Mouse (Mus musculus) stomach, postnatal 0 days (tissue): ENCODE data around the gene Fry. TPM values are rescaled to one million over a fixed set of nuclear protein-coding genes. Genes with fewer than 3 reads are reported as not detected.
A peak's percentile ranks its signal among the peaks of the same experiment; 100 is the strongest.

Experiments
- ATAC-seq: fragments of 200-750 bp; cut with Nextera tagmentation; 2 replicates; pipeline ENCODE4 v1.8.0; 2017; ENCODE audit not compliant: low FRiP score, low TSS enrichment
- DNase-seq: peaks from one replicate; pipeline ENCODE4 v3.0.0-alpha.2; 2016; ENCODE audit warnings: low spot score
- H3K27ac ChIP-seq: fragments of 300-500 bp; sonication (generic); replicated peaks from 2 replicates; pipeline ENCODE4 v1.5.1; 2014; ENCODE audit warnings: mild to moderate bottlenecking, control low read depth
- H3K27me3 ChIP-seq: fragments of 300-500 bp; sonication (generic); 2 replicates; pipeline ENCODE4 v1.6.1; 2014; ENCODE audit warnings: low read length; ENCODE audit not compliant: control insufficient read depth, insufficient read depth
- H3K36me3 ChIP-seq: fragments of 300-500 bp; sonication (generic); 2 replicates; pipeline ENCODE4 v1.6.1; 2014; ENCODE audit warnings: low read length, mixed read lengths; ENCODE audit not compliant: control insufficient read depth, insufficient read depth
- H3K4me1 ChIP-seq: fragments of 300-500 bp; sonication (generic); replicated peaks from 2 replicates; pipeline ENCODE4 v1.6.1; 2014; ENCODE audit warnings: antibody characterized with exemption; ENCODE audit not compliant: control insufficient read depth, insufficient read depth
- H3K4me2 ChIP-seq: fragments of 300-500 bp; sonication (generic); replicated peaks from 2 replicates; pipeline ENCODE4 v1.6.1; 2014; ENCODE audit warnings: low read depth, mild to moderate bottlenecking, control low read depth, moderate library complexity
- H3K4me3 ChIP-seq: fragments of 300-500 bp; sonication (generic); 2 replicates; pipeline ENCODE4 v1.5.1; 2014; ENCODE audit warnings: low read depth, low read length, control low read depth
- H3K9ac ChIP-seq: fragments of 300-500 bp; sonication (generic); 2 replicates; pipeline ENCODE4 v1.6.1; 2014; ENCODE audit warnings: mild to moderate bottlenecking, low read length, control low read depth, mixed read lengths
- H3K9me3 ChIP-seq: fragments of 300-500 bp; sonication (generic); 2 replicates; pipeline ENCODE4 v1.6.1; 2016; ENCODE audit warnings: low read length; ENCODE audit not compliant: control insufficient read depth
- CTCF ChIP-seq: IDR thresholded peaks from 2 replicates; pipeline ENCODE4 v1.5.1; 2016; ENCODE audit warnings: antibody characterized with exemption, low read depth, mild to moderate bottlenecking, moderate library complexity
- EP300 ChIP-seq: optimal IDR thresholded peaks from 2 replicates; pipeline ENCODE3; 2016; ENCODE audit warnings: antibody characterized with exemption
- WGBS: fragments of 180-500 bp; shearing (Covaris S2); extraction: QIAGEN DNeasy Blood & Tissue Kit; methylation state at CpG from one replicate; pipeline ENCODE4 v1.1.7; 2014; 5-methylcytosine and 5-hydroxymethylcytosine counted together
- polyA plus RNA-seq: library from polyadenylated mRNA; unstranded; fragments of >200 nt; fragmentation: Nextera tagmentation; extraction: Ambion mirVana; gene quantifications from 2 replicates; pipeline ENCODE4 v1.2.1, GENCODE M21; 2015

Gene Fry
- polyA plus RNA-seq, 1 experiment from 2014 or later: 6.5 TPM

DNA sequence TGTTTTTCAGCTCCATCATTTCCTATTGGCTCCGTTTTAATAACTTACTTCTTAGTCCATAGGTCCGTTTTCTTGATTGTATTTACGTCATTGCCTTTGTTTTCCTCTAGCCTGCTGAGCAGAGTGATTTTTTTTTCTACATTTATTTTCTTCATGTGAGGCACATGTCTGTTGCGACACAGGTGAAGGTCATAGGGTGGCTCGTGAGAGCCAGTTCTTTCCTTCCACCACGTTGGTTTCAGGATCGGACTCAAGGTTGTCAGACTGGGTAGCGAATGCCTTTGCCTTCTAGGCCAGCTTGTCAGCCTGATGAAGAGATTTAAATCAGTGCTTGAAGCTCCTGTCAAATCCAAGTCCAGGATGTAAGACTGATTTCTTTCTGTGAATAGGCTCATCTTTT, 101.0 kb downstream of the Fry start:
- no peak overlapping the region for H3K27ac ChIP-seq
- H3K27me3 ChIP-seq: no peaks in the 10 kb centered on the region
- no peak overlapping the region for H3K4me3 ChIP-seq
- no peak overlapping the region for H3K9ac ChIP-seq
- no peaks in the 10 kb centered on the region for H3K36me3 ChIP-seq
- DNase-seq: no peak
- H3K4me2 ChIP-seq: no peak overlapping the region
- WGBS: 79% methylated on average over 8 of the region's 8 CpGs
- no peaks in the 10 kb centered on the region for H3K9me3 ChIP-seq
- TF ChIP-seq EP300 (no peak), CTCF (no peak)
- H3K4me1 ChIP-seq: no peaks in the 10 kb centered on the region
- no peak for ATAC-seq

DNA sequence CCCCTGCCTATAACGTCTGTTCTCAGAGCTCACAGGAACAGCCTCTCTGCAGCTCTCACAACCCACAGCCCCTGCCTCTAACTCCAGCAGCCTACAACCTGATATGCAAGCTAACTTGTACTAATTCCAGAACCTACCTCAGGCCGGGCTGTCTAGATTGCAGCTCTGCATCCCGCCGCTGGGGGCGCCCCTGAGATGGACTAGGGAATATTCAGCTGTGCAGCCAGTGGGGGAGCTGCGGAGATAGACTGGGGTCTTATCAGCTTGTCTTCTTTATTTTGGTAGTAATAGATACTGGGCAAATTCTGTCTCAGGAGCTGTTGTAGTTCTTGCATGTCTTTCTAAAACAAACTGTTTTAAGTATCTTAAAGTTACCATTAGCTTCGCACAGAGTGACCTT, 101.9 kb downstream of the Fry start:
- no peaks in the 10 kb centered on the region for H3K4me1 ChIP-seq
- H3K4me2 ChIP-seq: no peak overlapping the region
- H3K36me3 ChIP-seq: no peaks in the 10 kb centered on the region
- no peaks in the 10 kb centered on the region for H3K9me3 ChIP-seq
- no peaks in the 10 kb centered on the region for H3K27me3 ChIP-seq
- TF ChIP-seq EP300 (no peak), CTCF (peak; percentile 79)
- 42% methylated on average over 7 of the region's 7 CpGs for WGBS
- DNase-seq (peak; percentile 50), ATAC-seq (no peak)
- no peak overlapping the region for H3K4me3 ChIP-seq
- H3K27ac ChIP-seq: no peak overlapping the region
- no peak overlapping the region for H3K9ac ChIP-seq

DNA sequence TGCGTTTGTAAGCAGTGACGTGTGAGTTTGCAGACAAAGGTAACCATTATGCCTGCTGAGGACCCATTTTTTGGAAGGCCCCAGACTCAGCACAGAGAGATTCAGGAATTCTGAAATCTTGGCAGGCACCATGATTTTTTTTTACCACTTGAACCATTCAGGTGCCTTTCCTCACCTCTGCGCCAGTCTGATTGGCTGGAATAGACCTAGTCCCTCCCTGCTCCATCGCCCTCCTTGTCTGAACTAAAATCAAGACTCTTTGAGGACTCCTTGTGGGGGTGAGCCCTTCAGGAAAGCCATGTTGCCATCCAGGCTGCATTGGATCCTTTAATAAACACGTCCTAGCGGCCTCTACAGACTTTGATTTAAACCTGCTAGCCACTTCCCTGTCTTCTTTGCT, 103.4 kb downstream of the Fry start:
- DNase-seq: no peak
- H3K4me2 ChIP-seq: no peak overlapping the region
- no peak for ATAC-seq
- H3K4me3 ChIP-seq: no peak overlapping the region
- H3K9me3 ChIP-seq: no peaks in the 10 kb centered on the region
- no peaks in the 10 kb centered on the region for H3K4me1 ChIP-seq
- 84% methylated on average over 6 of the region's 6 CpGs for WGBS
- no peaks in the 10 kb centered on the region for H3K36me3 ChIP-seq
- no peak overlapping the region for H3K27ac ChIP-seq
- no peak overlapping the region for H3K9ac ChIP-seq
- no peak for TF ChIP-seq CTCF
- TF ChIP-seq EP300: no peak
- H3K27me3 ChIP-seq: no peaks in the 10 kb centered on the region

DNA sequence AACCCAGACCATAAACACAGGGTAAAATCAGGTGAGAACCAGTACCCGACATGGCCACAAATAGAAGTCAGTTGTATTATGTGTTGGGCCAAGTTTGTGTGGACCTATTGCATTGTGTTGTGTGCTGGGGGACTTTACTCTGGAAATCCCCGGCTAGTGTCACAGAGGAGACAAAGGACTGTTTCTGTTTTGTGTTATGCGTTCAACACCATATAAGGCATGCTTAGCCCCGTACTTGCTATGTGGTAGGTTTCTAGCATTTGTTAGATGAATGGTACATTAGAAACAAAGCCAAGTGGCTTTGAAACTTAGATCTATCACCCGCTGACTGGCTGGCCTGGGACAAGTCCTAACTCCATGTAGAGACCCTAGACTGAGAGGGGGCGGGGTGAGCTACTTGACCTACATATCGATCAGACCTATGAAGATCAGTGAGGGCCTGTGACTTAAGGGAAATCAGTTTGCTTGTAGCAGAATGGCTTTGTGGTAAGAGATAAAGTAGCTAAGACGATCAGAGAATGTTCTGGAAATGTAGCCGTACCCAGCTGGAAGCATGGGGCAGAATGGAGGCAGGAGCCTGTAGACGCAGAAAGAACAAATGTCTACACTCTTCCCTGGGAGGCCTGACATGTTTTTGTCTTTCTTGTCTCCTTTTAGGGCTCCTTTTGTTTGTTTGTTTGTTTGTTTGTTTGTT, 105.2 kb downstream of the Fry start:
- ATAC-seq: no peak
- Histone ChIP-seq H3K27ac (no peak overlapping the region), H3K36me3 (no peaks in the 10 kb centered on the region), H3K4me3 (no peak overlapping the region), H3K27me3 (no peaks in the 10 kb centered on the region), H3K4me1 (no peaks in the 10 kb centered on the region), H3K4me2 (no peak overlapping the region), H3K9me3 (no peaks in the 10 kb centered on the region), H3K9ac (no peak overlapping the region)
- no peak for TF ChIP-seq CTCF
- no peak for TF ChIP-seq EP300
- DNase-seq: no peak
- 73% methylated on average over 10 of the region's 10 CpGs for WGBS

DNA sequence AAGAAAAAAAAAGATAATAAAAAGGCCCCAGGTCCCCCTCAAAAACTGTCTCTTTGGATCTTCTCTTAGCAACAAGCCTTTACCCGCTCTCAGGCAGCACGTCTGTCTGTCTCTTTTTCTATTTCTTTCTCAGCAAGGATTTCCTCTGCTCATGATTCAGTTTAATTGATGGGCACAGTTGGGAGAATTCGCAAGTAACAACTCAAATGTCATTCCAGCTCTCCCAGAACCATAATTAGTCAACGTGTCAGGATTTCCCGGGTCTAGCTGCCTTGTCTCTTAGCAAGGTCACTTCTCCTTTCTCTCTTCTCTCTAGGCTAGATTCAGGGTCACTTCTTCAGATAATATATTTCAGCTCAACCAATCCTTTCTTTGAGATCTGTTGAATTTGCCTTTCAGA, 110.6 kb downstream of the Fry start:
- no peak overlapping the region for H3K4me3 ChIP-seq
- H3K9me3 ChIP-seq: no peaks in the 10 kb centered on the region
- no peaks in the 10 kb centered on the region for H3K36me3 ChIP-seq
- ATAC-seq (no peak), DNase-seq (no peak)
- H3K4me2 ChIP-seq: no peak overlapping the region
- WGBS: 59% methylated on average over 5 of the region's 5 CpGs
- no peak overlapping the region for H3K27ac ChIP-seq
- H3K27me3 ChIP-seq: no peaks in the 10 kb centered on the region
- no peak overlapping the region for H3K9ac ChIP-seq
- H3K4me1 ChIP-seq: no peaks in the 10 kb centered on the region
- TF ChIP-seq CTCF (no peak), EP300 (no peak)

DNA sequence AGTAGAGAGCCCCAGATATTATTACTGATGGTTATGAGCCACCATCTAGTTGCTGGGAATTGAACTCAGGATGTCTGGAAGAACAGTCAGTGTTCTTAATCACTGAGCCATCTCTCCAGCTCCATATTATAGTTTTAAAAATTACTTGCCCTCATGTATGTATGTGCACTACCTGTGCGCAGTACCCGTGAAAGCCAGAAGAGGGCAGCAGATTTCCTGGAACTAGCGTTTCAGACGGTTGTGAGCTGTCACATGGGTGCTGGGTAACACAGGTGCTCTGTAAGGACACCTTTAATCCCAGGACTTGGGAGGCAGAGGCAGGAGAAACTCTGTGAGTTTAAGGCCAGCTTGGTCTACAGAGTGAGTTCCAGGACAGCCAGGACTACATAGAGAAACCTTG, 111.3 kb downstream of the Fry start:
- no peak for ATAC-seq
- H3K36me3 ChIP-seq: no peaks in the 10 kb centered on the region
- TF ChIP-seq EP300 (no peak), CTCF (peak; percentile 52)
- no peak overlapping the region for H3K4me2 ChIP-seq
- no peaks in the 10 kb centered on the region for H3K4me1 ChIP-seq
- no peak overlapping the region for H3K4me3 ChIP-seq
- no peak overlapping the region for H3K27ac ChIP-seq
- no peaks in the 10 kb centered on the region for H3K9me3 ChIP-seq
- H3K9ac ChIP-seq: no peak overlapping the region
- no peaks in the 10 kb centered on the region for H3K27me3 ChIP-seq
- WGBS: 95% methylated on average over 4 of the region's 4 CpGs
- no peak for DNase-seq
